Mouse (Mus musculus): Measurements from ENCODE around the gene Atp2b4. TPM values are rescaled to one million over a fixed set of nuclear protein-coding genes. Genes with fewer than 3 reads are reported as not detected.
A peak's percentile ranks its signal among the peaks of the same experiment; 100 is the strongest.

Gene Atp2b4
- polyA plus RNA-seq, 1 experiment from 2014 or later = 14.9 TPM

DNA sequence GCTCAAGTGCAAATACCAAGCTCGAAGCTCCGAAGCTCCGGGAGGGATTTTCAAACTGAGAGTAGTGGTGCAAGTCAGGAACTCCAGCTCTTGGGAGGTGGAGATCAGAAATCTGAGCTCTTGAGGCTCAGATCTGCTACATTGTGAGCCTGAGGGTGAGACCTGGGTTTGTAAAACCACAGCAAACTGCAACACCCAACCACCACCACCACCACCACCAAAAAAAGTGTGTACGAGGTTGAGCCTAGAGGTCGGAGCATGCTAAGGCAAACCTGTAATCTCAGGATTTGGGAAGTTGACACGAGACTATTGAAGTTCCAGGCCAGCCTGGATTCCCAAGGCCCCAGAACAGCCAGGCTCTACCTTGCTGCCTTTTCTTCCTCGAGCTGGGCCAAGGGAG lies 25.4 kb upstream of the Atp2b4 start:
- H3K27me3 ChIP-seq (replicated peaks; ENCODE audit: control insufficient read depth, insufficient read depth, low read length) = no peaks in the 10 kb centered on the region
- no peak for ATAC-seq
- H3K9ac ChIP-seq (ENCODE audit: low read depth, low read length) = no peak overlapping the region
- H3K4me3 ChIP-seq (ENCODE audit: low read length) = no peak overlapping the region
- H3K36me3 ChIP-seq (ENCODE audit: control insufficient read depth, insufficient read depth, low read length) = no peaks in the 10 kb centered on the region
- whole genome bisulfite sequencing = 71% methylated on average over 7 of the region's 7 CpGs
- H3K9me3 ChIP-seq (ENCODE audit: control insufficient read depth, low read length) = no peaks in the 10 kb centered on the region
- H3K4me1 ChIP-seq (ENCODE audit: control insufficient read depth, insufficient read depth, low read length) = peaks cover 13% of the 10 kb centered on the region
- no peak overlapping the region for H3K27ac ChIP-seq (ENCODE audit: low read length)
- no peak overlapping the region for H3K4me2 ChIP-seq (ENCODE audit: low read depth, low read length)

DNA sequence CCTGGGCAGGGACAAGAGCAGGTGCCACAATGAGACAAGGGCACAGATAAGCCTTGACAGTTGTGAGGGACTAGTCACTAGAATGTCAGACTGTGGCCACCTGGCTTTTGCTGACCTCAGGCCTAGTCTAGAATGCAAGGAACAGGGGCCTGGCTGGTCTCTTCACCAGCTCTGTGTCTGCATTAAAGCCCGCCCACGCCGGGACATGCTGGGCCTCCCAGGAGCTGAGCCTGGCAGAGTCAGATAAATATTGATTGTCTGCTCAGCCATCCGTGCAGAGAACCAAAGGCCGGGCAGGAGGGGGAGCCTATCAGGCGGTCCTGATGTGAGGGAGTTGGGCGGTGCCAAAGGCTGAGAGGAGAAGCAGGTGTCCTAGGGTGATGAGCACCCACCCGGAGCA lies 24.7 kb upstream of the Atp2b4 start:
- H3K4me1 ChIP-seq (ENCODE audit: control insufficient read depth, insufficient read depth, low read length) = peaks cover 17% of the 10 kb centered on the region
- ATAC-seq = peak; percentile 93
- no peak overlapping the region for H3K4me2 ChIP-seq (ENCODE audit: low read depth, low read length)
- no peak overlapping the region for H3K4me3 ChIP-seq (ENCODE audit: low read length)
- H3K27ac ChIP-seq (ENCODE audit: low read length) = 0 out of 2 replicates have a peak overlapping the region, but pooled peaks have one; percentile 34
- no peaks in the 10 kb centered on the region for H3K36me3 ChIP-seq (ENCODE audit: control insufficient read depth, insufficient read depth, low read length)
- no peaks in the 10 kb centered on the region for H3K27me3 ChIP-seq (replicated peaks; ENCODE audit: control insufficient read depth, insufficient read depth, low read length)
- 13% methylated on average over 8 of the region's 8 CpGs for WGBS
- no peaks in the 10 kb centered on the region for H3K9me3 ChIP-seq (ENCODE audit: control insufficient read depth, low read length)
- no peak overlapping the region for H3K9ac ChIP-seq (ENCODE audit: low read depth, low read length)

DNA sequence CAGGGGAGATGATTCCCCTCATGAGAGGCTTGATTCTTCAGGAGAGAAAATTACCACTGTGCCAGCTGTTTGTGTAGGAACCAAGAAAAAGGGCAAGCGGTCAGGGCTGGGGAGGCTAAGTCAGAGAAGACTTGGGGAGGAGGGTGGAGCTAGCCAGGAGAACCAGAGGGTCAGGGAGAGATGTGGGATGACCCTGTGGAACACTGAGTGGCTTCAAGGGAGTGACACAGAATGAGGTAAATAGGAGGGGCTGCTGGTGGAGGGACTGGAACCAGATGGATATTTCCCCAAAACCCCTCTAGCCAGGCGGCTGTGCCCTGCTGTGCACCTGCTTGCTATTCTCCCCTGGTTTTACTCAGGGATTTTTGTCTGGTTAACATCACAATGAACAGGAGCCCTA lies 24.3 kb upstream of the Atp2b4 start:
- Histone ChIP-seq H3K4me3 (ENCODE audit: low read length) (no peak overlapping the region), H3K27me3 (replicated peaks; ENCODE audit: control insufficient read depth, insufficient read depth, low read length) (no peaks in the 10 kb centered on the region), H3K9ac (ENCODE audit: low read depth, low read length) (no peak overlapping the region), H3K9me3 (ENCODE audit: control insufficient read depth, low read length) (no peaks in the 10 kb centered on the region), H3K4me2 (ENCODE audit: low read depth, low read length) (no peak overlapping the region), H3K27ac (ENCODE audit: low read length) (0 out of 2 replicates have a peak overlapping the region, but pooled peaks have one; percentile 34), H3K36me3 (ENCODE audit: control insufficient read depth, insufficient read depth, low read length) (no peaks in the 10 kb centered on the region), H3K4me1 (ENCODE audit: control insufficient read depth, insufficient read depth, low read length) (peaks cover 17% of the 10 kb centered on the region)
- WGBS = 60% methylated on average over 2 of the region's 2 CpGs
- peak; percentile 36; the same call in 1 of the 2 replicates for ATAC-seq

DNA sequence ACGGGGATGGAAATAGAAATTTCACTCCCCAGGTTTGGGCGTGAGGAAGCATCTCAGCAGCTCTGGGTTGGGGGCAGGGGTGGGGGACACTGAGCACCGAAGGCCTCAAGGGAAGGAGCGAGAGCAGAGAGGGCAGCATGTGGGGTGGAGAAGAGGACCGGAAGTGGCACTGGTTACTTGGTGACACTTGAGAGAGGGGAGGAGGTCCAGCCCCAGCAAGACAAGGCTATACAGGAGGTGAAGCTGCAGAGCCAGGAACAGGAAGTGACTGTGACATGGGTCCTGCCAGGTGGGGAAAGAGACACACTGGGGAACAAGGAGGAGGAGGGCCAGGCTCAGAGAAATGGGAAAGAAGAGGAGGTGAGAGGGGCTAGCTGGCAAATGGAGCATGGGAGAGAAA lies 20.3 kb upstream of the Atp2b4 start:
- no peaks in the 10 kb centered on the region for H3K36me3 ChIP-seq (ENCODE audit: control insufficient read depth, insufficient read depth, low read length)
- H3K27me3 ChIP-seq (replicated peaks; ENCODE audit: control insufficient read depth, insufficient read depth, low read length) = no peaks in the 10 kb centered on the region
- peaks cover 17% of the 10 kb centered on the region for H3K4me1 ChIP-seq (ENCODE audit: control insufficient read depth, insufficient read depth, low read length)
- H3K9ac ChIP-seq (ENCODE audit: low read depth, low read length) = no peak overlapping the region
- no peaks in the 10 kb centered on the region for H3K9me3 ChIP-seq (ENCODE audit: control insufficient read depth, low read length)
- WGBS = 53% methylated on average over 5 of the region's 5 CpGs
- no peak overlapping the region for H3K4me2 ChIP-seq (ENCODE audit: low read depth, low read length)
- H3K27ac ChIP-seq (ENCODE audit: low read length) = no peak overlapping the region
- no peak for ATAC-seq
- H3K4me3 ChIP-seq (ENCODE audit: low read length) = no peak overlapping the region

DNA sequence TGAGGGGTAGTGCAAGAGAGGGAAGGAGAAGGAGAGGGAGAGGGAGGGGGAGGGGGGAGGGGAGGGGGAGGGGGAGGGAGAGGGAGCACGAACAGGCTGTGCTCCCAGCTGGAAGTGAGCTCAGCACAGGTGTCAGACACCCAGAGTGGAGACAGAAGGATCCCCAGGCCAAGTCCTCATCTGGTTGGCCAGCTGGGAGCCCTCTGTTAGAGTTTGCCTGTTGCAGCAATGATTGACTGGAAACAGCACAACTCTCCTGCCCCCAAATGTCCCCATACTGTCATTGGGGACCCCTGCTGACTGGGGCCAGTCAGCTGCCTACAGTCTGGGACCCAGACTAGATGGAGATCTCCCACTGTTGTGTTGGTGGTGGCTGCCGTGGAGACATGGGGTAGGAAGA lies 19.3 kb upstream of the Atp2b4 start:
- no peak overlapping the region for H3K4me3 ChIP-seq (ENCODE audit: low read length)
- H3K27me3 ChIP-seq (replicated peaks; ENCODE audit: control insufficient read depth, insufficient read depth, low read length) = no peaks in the 10 kb centered on the region
- peaks cover 16% of the 10 kb centered on the region for H3K4me1 ChIP-seq (ENCODE audit: control insufficient read depth, insufficient read depth, low read length)
- no peak overlapping the region for H3K4me2 ChIP-seq (ENCODE audit: low read depth, low read length)
- H3K27ac ChIP-seq (ENCODE audit: low read length) = no peak overlapping the region
- no peak for ATAC-seq
- H3K9me3 ChIP-seq (ENCODE audit: control insufficient read depth, low read length) = no peaks in the 10 kb centered on the region
- H3K36me3 ChIP-seq (ENCODE audit: control insufficient read depth, insufficient read depth, low read length) = no peaks in the 10 kb centered on the region
- 43% methylated on average over 2 of the region's 2 CpGs for WGBS
- no peak overlapping the region for H3K9ac ChIP-seq (ENCODE audit: low read depth, low read length)

DNA sequence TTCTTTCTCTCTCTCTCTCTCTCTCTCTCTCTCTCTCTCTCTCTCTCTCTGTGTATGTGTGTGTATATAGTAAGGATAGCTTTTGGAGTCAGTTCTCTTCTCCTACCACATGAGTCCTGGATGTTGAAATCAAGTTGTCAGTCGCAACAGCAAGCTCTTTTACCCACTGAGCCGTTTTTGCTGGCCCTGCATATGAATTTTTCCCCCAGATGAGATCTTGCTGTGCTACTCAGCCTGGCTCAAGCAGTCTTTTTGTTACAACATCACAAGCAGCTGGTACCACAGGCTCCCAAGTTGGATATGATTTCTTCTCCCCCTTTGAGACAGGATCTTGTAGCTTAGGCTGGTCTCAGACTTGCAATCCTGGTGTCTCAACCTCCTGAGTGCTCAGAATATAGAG lies 17.7 kb upstream of the Atp2b4 start:
- 76% methylated on average over 2 of the region's 2 CpGs for WGBS
- Histone ChIP-seq H3K4me1 (ENCODE audit: control insufficient read depth, insufficient read depth, low read length) (peaks cover 16% of the 10 kb centered on the region), H3K4me2 (ENCODE audit: low read depth, low read length) (no peak overlapping the region), H3K9ac (ENCODE audit: low read depth, low read length) (no peak overlapping the region), H3K36me3 (ENCODE audit: control insufficient read depth, insufficient read depth, low read length) (no peaks in the 10 kb centered on the region), H3K4me3 (ENCODE audit: low read length) (no peak overlapping the region), H3K27ac (ENCODE audit: low read length) (no peak overlapping the region), H3K27me3 (replicated peaks; ENCODE audit: control insufficient read depth, insufficient read depth, low read length) (no peaks in the 10 kb centered on the region), H3K9me3 (ENCODE audit: control insufficient read depth, low read length) (no peaks in the 10 kb centered on the region)
- ATAC-seq = no peak

DNA sequence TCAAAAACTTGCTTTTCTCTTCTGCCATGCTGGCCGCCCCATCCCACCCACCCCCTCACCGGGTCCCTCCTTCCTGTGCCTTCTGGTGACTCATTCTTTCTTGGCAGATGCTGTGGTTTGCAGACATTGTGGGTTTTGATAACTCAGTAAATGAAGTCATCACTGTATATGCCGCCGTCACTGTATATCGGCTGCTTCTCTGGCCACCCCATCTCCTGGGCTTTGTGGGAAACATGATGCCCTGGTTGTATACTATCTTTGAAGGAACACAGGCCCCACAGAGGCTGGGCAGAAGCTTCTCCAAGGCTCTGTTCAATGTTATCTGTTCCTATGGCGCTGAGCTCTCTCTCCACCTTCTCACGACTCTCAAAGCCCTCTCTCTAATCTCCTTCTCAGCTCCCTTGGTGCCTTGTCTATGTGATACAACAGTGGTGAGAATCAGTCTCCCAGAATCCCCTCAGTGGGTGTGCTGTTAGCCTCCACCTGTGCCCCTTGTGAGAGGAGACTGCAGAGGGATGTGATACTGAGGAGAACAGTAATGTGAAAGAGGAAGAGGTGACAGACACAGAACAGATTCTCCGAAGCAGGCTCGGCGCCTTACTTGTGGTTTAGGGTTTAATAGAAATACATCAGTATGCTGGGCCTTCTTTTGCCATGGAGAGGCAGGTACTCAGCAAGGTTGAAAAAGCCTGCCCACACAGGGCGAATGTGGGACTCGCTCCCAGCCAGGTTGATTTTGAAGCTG lies 15.1 kb upstream of the Atp2b4 start:
- no peak overlapping the region for H3K4me2 ChIP-seq (ENCODE audit: low read depth, low read length)
- peaks cover 5% of the 10 kb centered on the region; the same call in 1 of the 2 replicates for H3K4me1 ChIP-seq (ENCODE audit: control insufficient read depth, insufficient read depth, low read length)
- WGBS = 47% methylated on average over 12 of the region's 12 CpGs
- no peak overlapping the region for H3K4me3 ChIP-seq (ENCODE audit: low read length)
- H3K36me3 ChIP-seq (ENCODE audit: control insufficient read depth, insufficient read depth, low read length) = no peaks in the 10 kb centered on the region
- H3K27ac ChIP-seq (ENCODE audit: low read length) = no peak overlapping the region
- peak; percentile 33; the same call in 1 of the 2 replicates for ATAC-seq
- H3K9ac ChIP-seq (ENCODE audit: low read depth, low read length) = no peak overlapping the region
- H3K27me3 ChIP-seq (replicated peaks; ENCODE audit: control insufficient read depth, insufficient read depth, low read length) = no peaks in the 10 kb centered on the region
- no peaks in the 10 kb centered on the region for H3K9me3 ChIP-seq (ENCODE audit: control insufficient read depth, low read length)

DNA sequence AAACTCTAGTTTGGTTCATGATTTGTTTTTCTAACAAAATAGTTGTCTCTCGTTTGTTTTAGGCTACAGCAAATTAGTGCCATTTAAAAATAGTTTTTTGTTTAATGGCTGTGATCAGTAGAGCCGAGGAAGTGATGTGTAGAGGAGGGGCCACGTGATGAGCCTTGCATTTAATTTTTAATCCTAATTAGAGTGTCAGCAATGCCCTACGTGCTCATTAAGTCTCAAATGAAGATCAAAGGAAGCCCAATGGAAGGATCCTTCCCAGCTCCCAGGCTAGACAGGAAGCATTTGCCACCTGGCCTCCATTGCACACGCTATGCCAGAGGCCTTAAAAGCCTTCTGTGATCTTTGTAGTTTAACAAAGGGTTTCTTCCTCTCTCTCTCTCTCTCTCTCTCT lies 8.5 kb upstream of the Atp2b4 start:
- Histone ChIP-seq H3K9ac (ENCODE audit: low read depth, low read length) (no peak overlapping the region), H3K9me3 (ENCODE audit: control insufficient read depth, low read length) (no peaks in the 10 kb centered on the region)
- 65% methylated on average over 5 of the region's 5 CpGs for WGBS

DNA sequence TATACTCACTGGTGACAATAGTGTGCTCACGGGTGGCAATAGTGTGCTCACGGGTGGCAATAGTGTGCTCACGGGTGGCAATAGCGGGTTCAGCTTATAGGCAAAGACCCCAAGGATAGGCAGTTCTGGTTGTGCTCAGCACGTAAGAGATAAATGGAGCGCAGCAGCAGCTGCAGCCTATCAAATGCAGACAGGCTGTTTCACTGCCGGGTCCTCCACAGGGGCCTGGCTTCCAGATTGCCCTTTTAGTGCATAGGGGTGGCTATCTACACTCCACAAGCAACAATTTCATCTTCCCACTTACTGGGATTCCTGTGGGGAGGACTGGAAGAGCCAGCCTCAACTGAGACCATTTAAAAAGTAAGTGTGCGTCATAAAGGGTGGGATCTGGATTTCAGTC lies 7.2 kb upstream of the Atp2b4 start:
- no peak overlapping the region for H3K4me3 ChIP-seq (ENCODE audit: low read length)
- 77% methylated on average over 8 of the region's 8 CpGs for WGBS
- no peak overlapping the region for H3K27ac ChIP-seq (ENCODE audit: low read length)
- H3K9ac ChIP-seq (ENCODE audit: low read depth, low read length) = no peak overlapping the region
- H3K27me3 ChIP-seq (replicated peaks; ENCODE audit: control insufficient read depth, insufficient read depth, low read length) = no peaks in the 10 kb centered on the region
- H3K9me3 ChIP-seq (ENCODE audit: control insufficient read depth, low read length) = no peaks in the 10 kb centered on the region
- H3K36me3 ChIP-seq (ENCODE audit: control insufficient read depth, insufficient read depth, low read length) = no peaks in the 10 kb centered on the region
- no peaks in the 10 kb centered on the region for H3K4me1 ChIP-seq (ENCODE audit: control insufficient read depth, insufficient read depth, low read length)
- no peak overlapping the region for H3K4me2 ChIP-seq (ENCODE audit: low read depth, low read length)
- ATAC-seq = no peak

More for the DNA sequence above, 8.5 kb upstream of the Atp2b4 start:
- H3K27ac ChIP-seq (ENCODE audit: low read length) = no peak overlapping the region
- no peak overlapping the region for H3K4me3 ChIP-seq (ENCODE audit: low read length)
- no peaks in the 10 kb centered on the region for H3K36me3 ChIP-seq (ENCODE audit: control insufficient read depth, insufficient read depth, low read length)
- H3K4me2 ChIP-seq (ENCODE audit: low read depth, low read length) = no peak overlapping the region
- no peaks in the 10 kb centered on the region for H3K27me3 ChIP-seq (replicated peaks; ENCODE audit: control insufficient read depth, insufficient read depth, low read length)
- no peaks in the 10 kb centered on the region for H3K4me1 ChIP-seq (ENCODE audit: control insufficient read depth, insufficient read depth, low read length)
- no peak for ATAC-seq

DNA sequence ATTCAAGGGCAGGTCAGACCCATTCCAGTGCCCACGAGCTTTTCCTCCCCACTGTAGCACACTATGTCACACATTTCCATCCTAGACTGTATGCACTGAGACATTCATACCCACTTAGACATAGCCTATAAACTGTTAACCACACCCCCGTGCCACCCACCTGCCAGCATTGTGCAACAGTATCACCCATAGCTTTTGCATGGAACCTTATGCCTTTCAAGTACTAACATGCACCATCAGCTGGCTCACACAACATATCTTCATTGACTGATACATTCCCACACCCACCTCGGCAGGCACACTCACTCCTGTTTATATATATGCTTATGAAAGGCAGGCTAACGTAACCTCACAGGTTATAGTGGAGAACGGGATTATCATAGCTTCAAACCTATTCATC lies 902 bp upstream of the Atp2b4 start:
- peaks cover 32% of the 10 kb centered on the region for H3K4me1 ChIP-seq (ENCODE audit: control insufficient read depth, insufficient read depth, low read length)
- H3K4me3 ChIP-seq (ENCODE audit: low read length) = no peak overlapping the region
- H3K4me2 ChIP-seq (ENCODE audit: low read depth, low read length) = no peak overlapping the region
- WGBS = 62% methylated on average over 5 of the region's 5 CpGs
- H3K27me3 ChIP-seq (replicated peaks; ENCODE audit: control insufficient read depth, insufficient read depth, low read length) = no peaks in the 10 kb centered on the region
- no peak for ATAC-seq
- no peak overlapping the region for H3K27ac ChIP-seq (ENCODE audit: low read length)
- no peak overlapping the region for H3K9ac ChIP-seq (ENCODE audit: low read depth, low read length)
- H3K9me3 ChIP-seq (ENCODE audit: control insufficient read depth, low read length) = no peaks in the 10 kb centered on the region
- no peaks in the 10 kb centered on the region for H3K36me3 ChIP-seq (ENCODE audit: control insufficient read depth, insufficient read depth, low read length)
